Mouse (Mus musculus) embryonic facial prominence, embryonic 11.5 days (tissue): ENCODE results near the gene Hoxa10. TPM values are rescaled to one million over a fixed set of nuclear protein-coding genes. Genes with fewer than 3 reads are reported as not detected.

Experiments used
- ATAC-seq: fragments of 200-750 bp; cut with Nextera tagmentation; replicated peaks from 2 replicates; pipeline ENCODE4 v1.8.0; 2017; ENCODE audit warnings: low read depth; ENCODE audit not compliant: insufficient number of reproducible peaks, low FRiP score, low TSS enrichment
- DNase-seq: peaks from one replicate; pipeline ENCODE4 v3.0.0-alpha.2; 2015; ENCODE audit warnings: low spot score
- H3K27ac ChIP-seq: fragments of 300-500 bp; sonication (generic); replicated peaks from 2 replicates; pipeline ENCODE4 v1.5.1; 2014; ENCODE audit warnings: mild to moderate bottlenecking, low read depth, low read length, control low read depth
- H3K27me3 ChIP-seq: fragments of 300-500 bp; sonication (generic); 2 replicates; pipeline ENCODE4 v1.6.1; 2014; ENCODE audit warnings: mild to moderate bottlenecking, low read length, moderate library complexity, mixed read lengths; ENCODE audit not compliant: control insufficient read depth, insufficient read depth
- H3K36me3 ChIP-seq: fragments of 300-500 bp; sonication (generic); replicated peaks from 2 replicates; pipeline ENCODE4 v1.6.1; 2014; ENCODE audit warnings: low read depth, mild to moderate bottlenecking, low read length, moderate library complexity, mixed read lengths; ENCODE audit not compliant: control insufficient read depth, insufficient read depth
- H3K4me1 ChIP-seq: fragments of 300-500 bp; sonication (generic); 2 replicates; pipeline ENCODE4 v1.6.1; 2014; ENCODE audit warnings: low read length, mixed read lengths; ENCODE audit not compliant: control insufficient read depth, insufficient read depth
- H3K4me2 ChIP-seq: fragments of 300-500 bp; sonication (generic); 2 replicates; pipeline ENCODE4 v1.6.1; 2014; ENCODE audit warnings: low read depth, mild to moderate bottlenecking, control low read depth, low read length, moderate library complexity
- H3K4me3 ChIP-seq: fragments of 300-500 bp; sonication (generic); 2 replicates; pipeline ENCODE4 v1.5.1; 2014; ENCODE audit warnings: low read depth, low read length, control low read depth
- H3K9ac ChIP-seq: fragments of 300-500 bp; sonication (generic); replicated peaks from 2 replicates; pipeline ENCODE4 v1.6.1; 2014; ENCODE audit warnings: mild to moderate bottlenecking, control low read depth, low read length
- H3K9me3 ChIP-seq: fragments of 300-500 bp; sonication (generic); replicated peaks from 2 replicates; pipeline ENCODE4 v1.6.1; 2016; ENCODE audit warnings: mild to moderate bottlenecking, low read length, inconsistent platforms, mixed read lengths; ENCODE audit not compliant: control insufficient read depth
- WGBS: fragments of 180-500 bp; shearing (Covaris S2); extraction: QIAGEN DNeasy Blood & Tissue Kit; methylation state at CpG from one replicate; pipeline ENCODE4 v1.1.7; 2014; 5-methylcytosine and 5-hydroxymethylcytosine counted together
- polyA plus RNA-seq: library from polyadenylated mRNA; unstranded; fragments of >200 nt; fragmentation: Nextera tagmentation; extraction: Ambion mirVana; gene quantifications from 2 replicates; pipeline ENCODE4 v1.2.1, GENCODE M21; 2014

The Hoxa10 gene
- polyA plus RNA-seq, 1 experiment from 2014 or later = not detected

GRCm38 (mm10) chr6:52212556-52213118 lies 28.0 kb downstream of the Hoxa10 start:
- under 1% methylated on average over 22 of the region's 22 CpGs for WGBS
- H3K9ac ChIP-seq = no peak overlapping the region
- H3K4me3 ChIP-seq = no peak overlapping the region
- H3K4me2 ChIP-seq = no peak overlapping the region
- ATAC-seq (no peak), DNase-seq (no peak)
- H3K9me3 ChIP-seq = no peaks in the 10 kb centered on the region
- no peak overlapping the region for H3K27ac ChIP-seq
- peaks cover 95% of the 10 kb centered on the region for H3K27me3 ChIP-seq
- H3K36me3 ChIP-seq = no peaks in the 10 kb centered on the region
- H3K4me1 ChIP-seq = no peaks in the 10 kb centered on the region; the same call in 1 of the 2 replicates

- no peak overlapping the region for H3K9ac ChIP-seq
Measured at GRCm38 (mm10) chr6:52211961-52212360, 28.7 kb downstream of the Hoxa10 start.

DNA sequence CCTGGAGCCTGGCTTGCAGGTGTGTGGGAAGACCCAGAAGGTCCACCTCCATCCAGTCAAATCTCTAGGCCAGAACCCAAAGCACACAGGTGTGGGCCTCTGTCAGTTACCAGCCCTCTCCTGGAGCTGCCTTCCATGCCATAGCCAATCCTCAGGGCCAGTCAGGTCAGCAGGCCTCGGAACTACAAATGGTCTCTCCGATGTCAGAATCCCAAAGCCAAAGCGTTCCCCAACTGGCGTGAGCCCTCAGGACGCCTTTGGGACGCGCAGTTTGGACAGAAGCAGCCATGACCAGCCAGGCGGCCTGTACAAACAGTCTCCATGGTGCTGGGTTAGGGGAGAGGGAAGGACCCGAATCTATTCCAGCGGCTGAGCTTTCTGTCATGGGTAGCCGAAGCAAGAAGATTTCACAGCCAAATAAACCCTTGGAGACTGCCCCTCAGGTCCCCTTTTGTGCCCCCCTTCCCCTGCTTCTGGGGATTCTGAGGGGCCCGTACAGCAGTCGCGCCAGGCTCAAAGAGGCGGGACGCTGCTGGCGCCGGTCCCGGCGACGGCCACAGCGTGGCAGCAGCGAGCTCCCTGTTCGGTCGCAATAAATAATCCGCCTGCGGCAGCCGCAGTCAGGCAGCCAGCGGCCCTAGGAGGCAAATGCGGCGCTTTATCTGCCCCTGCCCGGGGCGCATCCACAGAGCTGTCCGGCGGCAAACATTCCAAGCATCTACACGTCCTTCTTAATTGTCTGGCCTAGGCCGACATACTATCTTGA lies 29.3 kb downstream of the Hoxa10 start:
- no peak for ATAC-seq

More at GRCm38 (mm10) chr6:52211961-52212360, 28.7 kb downstream of the Hoxa10 start:
- DNase-seq (no peak), ATAC-seq (no peak)
- Histone ChIP-seq H3K4me3 (no peak overlapping the region), H3K27me3 (peaks cover 95% of the 10 kb centered on the region), H3K27ac (no peak overlapping the region), H3K9me3 (no peaks in the 10 kb centered on the region), H3K4me1 (no peaks in the 10 kb centered on the region; the same call in 1 of the 2 replicates), H3K4me2 (no peak overlapping the region), H3K36me3 (no peaks in the 10 kb centered on the region)
- WGBS = 2% methylated on average over 13 of the region's 13 CpGs

DNA sequence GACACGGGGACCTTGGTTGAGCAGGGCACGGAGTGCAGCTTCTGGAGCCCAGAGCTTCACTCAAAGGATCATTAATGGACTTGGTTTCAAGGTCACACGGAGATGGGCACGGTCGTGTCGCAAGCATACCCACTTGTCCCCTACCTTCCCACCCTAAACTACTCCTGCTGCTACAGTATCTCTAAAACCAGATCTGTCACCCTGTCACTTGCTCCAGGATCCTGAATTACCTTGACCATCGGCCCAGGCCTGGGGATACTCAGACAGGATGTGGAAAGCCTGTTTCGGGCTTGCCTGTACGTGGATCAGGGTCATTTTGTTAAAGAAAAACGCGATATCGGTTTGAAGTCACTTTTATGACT lies 31.0 kb downstream of the Hoxa10 start:
- WGBS = 5% methylated on average over 12 of the region's 12 CpGs
- no peaks in the 10 kb centered on the region for H3K4me1 ChIP-seq
- H3K9me3 ChIP-seq = no peaks in the 10 kb centered on the region
- DNase-seq (no peak), ATAC-seq (no peak)
- H3K9ac ChIP-seq = no peak overlapping the region
- H3K36me3 ChIP-seq = no peaks in the 10 kb centered on the region
- H3K27me3 ChIP-seq = peaks cover 96% of the 10 kb centered on the region
- H3K4me3 ChIP-seq = no peak overlapping the region
- H3K27ac ChIP-seq = no peak overlapping the region
- H3K4me2 ChIP-seq = no peak overlapping the region

More for the DNA sequence above, 29.3 kb downstream of the Hoxa10 start:
- peaks cover 96% of the 10 kb centered on the region for H3K27me3 ChIP-seq
- H3K27ac ChIP-seq = no peak overlapping the region
- peak; percentile 84 for DNase-seq
- H3K9me3 ChIP-seq = no peaks in the 10 kb centered on the region
- no peak overlapping the region for H3K4me3 ChIP-seq
- WGBS = under 1% methylated on average over 34 of the region's 37 CpGs
- no peak overlapping the region for H3K4me2 ChIP-seq
- H3K9ac ChIP-seq = no peak overlapping the region
- H3K4me1 ChIP-seq = no peaks in the 10 kb centered on the region
- H3K36me3 ChIP-seq = no peaks in the 10 kb centered on the region

GRCm38 (mm10) chr6:52208868-52209684 lies 31.6 kb downstream of the Hoxa10 start:
- Histone ChIP-seq H3K4me3 (no peak overlapping the region), H3K36me3 (no peaks in the 10 kb centered on the region), H3K4me1 (no peaks in the 10 kb centered on the region; the same call in 1 of the 2 replicates), H3K9ac (no peak overlapping the region), H3K4me2 (no peak overlapping the region), H3K27me3 (peaks cover 96% of the 10 kb centered on the region), H3K27ac (no peak overlapping the region), H3K9me3 (no peaks in the 10 kb centered on the region)
- 3% methylated on average over 18 of the region's 18 CpGs for whole genome bisulfite sequencing
- DNase-seq (no peak), ATAC-seq (no peak)

DNA sequence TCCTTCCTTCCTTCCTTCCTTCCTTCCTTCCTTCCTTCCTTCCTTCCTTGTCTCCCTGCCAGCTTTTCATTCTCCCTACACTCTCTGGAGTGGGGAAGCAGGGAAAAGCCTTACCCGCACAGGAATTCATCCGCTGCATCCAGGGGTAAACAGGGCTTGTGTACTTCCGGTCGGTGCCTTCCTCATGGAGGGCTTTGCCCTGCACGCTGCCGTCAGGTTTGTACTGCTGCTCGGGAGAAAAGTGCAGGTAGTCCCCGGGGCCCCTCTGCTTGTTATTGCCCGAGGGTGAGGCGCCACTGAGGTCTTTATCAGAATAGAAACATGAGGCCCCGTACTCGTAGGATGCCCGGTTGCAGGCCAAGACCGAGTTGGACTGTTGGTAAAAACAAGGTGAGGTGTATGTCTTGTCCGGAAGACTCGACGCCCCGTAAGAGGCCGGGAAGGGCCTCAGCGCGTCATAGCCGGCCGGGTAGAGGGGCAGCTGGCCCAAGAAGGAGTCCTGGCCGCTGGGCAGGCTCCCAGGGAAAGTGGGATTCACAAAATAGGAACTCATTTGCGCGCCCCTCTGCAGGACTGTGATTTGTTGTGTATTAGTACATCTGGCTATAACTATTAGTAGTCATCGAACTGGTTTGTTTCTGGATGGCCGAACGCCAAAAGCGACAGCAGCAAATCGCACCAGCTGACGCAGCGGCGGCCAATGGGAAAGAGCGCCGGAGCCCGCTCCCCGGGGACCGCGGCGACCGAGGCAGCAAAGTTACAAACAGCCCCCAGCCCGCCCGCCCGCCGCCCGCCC lies 32.4 kb downstream of the Hoxa10 start, which contains the start of gene Hoxa6:
TSS of gene Hoxa6 (minus strand) at position 651 of the 796 bp plus-strand sequence.
- H3K4me3 ChIP-seq = no peak within 1 kb of the TSS
- peaks cover 97% of the 10 kb centered on the region for H3K27me3 ChIP-seq
- no peaks in the 10 kb centered on the region; the same call in 1 of the 2 replicates for H3K4me1 ChIP-seq
- no peaks in the 10 kb centered on the region for H3K9me3 ChIP-seq
- ATAC-seq (no peak), DNase-seq (no peak)
- WGBS = 2% methylated on average over 47 of the region's 47 CpGs
- no peaks in the 10 kb centered on the region for H3K36me3 ChIP-seq
- no peak within 1 kb of the TSS for H3K4me2 ChIP-seq
- H3K9ac ChIP-seq = no peak within 1 kb of the TSS
- no peak within 1 kb of the TSS for H3K27ac ChIP-seq

- H3K27ac ChIP-seq = no peak overlapping the region
- peaks cover 96% of the 10 kb centered on the region for H3K27me3 ChIP-seq
- no peak for ATAC-seq
- no peaks in the 10 kb centered on the region for H3K36me3 ChIP-seq
- H3K4me3 ChIP-seq = no peak overlapping the region
- DNase-seq = no peak
- H3K4me1 ChIP-seq = no peaks in the 10 kb centered on the region; the same call in 1 of the 2 replicates
- H3K9ac ChIP-seq = no peak overlapping the region
- H3K4me2 ChIP-seq = no peak overlapping the region
- no peaks in the 10 kb centered on the region for H3K9me3 ChIP-seq
Measured at GRCm38 (mm10) chr6:52207684-52207976, 33.0 kb downstream of the Hoxa10 start.
